Mouse (Mus musculus) heart, postnatal 0 days (tissue): ENCODE results near the gene Telo2. TPM values are rescaled to one million over a fixed set of nuclear protein-coding genes. Genes with fewer than 3 reads are reported as not detected.
A peak's percentile ranks its signal among the peaks of the same experiment; 100 is the strongest.
"Not testable (repeated sequence)": the region's sequence is repeated elsewhere in the genome, so short reads cannot be mapped to it uniquely, and the experiment has no call there.

Experiments used
- ATAC-seq: fragments of 200-750 bp; cut with Nextera tagmentation; 2 replicates; pipeline ENCODE4 v1.8.0; 2017; ENCODE audit warnings: low read depth, moderate number of reproducible peaks, moderate library complexity; ENCODE audit not compliant: insufficient read depth
- DNase-seq: peaks from one replicate; pipeline ENCODE4 v3.0.0-alpha.2; 2016; ENCODE audit warnings: low spot score
- H3K27ac ChIP-seq: fragments of 300-500 bp; sonication (generic); 2 replicates; pipeline ENCODE4 v1.5.1; 2014; ENCODE audit warnings: low read depth, mild to moderate bottlenecking
- H3K27me3 ChIP-seq: fragments of 300-500 bp; sonication (generic); 2 replicates; pipeline ENCODE4 v1.6.1; 2014; ENCODE audit warnings: low read length, mixed read lengths; ENCODE audit not compliant: control insufficient read depth, insufficient read depth
- H3K36me3 ChIP-seq: fragments of 300-500 bp; sonication (generic); replicated peaks from 2 replicates; pipeline ENCODE4 v1.6.1; 2014; ENCODE audit warnings: low read length, mixed read lengths; ENCODE audit not compliant: control insufficient read depth, insufficient read depth
- H3K4me1 ChIP-seq: fragments of 300-500 bp; sonication (generic); 2 replicates; pipeline ENCODE4 v1.6.1; 2014; ENCODE audit warnings: antibody characterized with exemption; ENCODE audit not compliant: control insufficient read depth, insufficient read depth
- H3K4me2 ChIP-seq: fragments of 300-500 bp; sonication (generic); 2 replicates; pipeline ENCODE4 v1.6.1; 2014; ENCODE audit warnings: low read depth, mild to moderate bottlenecking, low read length, moderate library complexity
- H3K4me3 ChIP-seq: fragments of 300-500 bp; sonication (generic); 2 replicates; pipeline ENCODE4 v1.5.1; 2014; ENCODE audit warnings: low read depth, low read length
- H3K9ac ChIP-seq: fragments of 300-500 bp; sonication (generic); replicated peaks from 2 replicates; pipeline ENCODE4 v1.6.1; 2014; ENCODE audit warnings: low read depth, low read length, mixed read lengths
- H3K9me3 ChIP-seq: fragments of 300-500 bp; sonication (generic); replicated peaks from 2 replicates; pipeline ENCODE4 v1.6.1; 2016; ENCODE audit warnings: low read length; ENCODE audit not compliant: control insufficient read depth
- CTCF ChIP-seq: IDR thresholded peaks from 2 replicates; pipeline ENCODE4 v1.5.1; 2016; ENCODE audit warnings: antibody characterized with exemption, control low read depth, low read depth
- EP300 ChIP-seq: IDR thresholded peaks from 2 replicates; pipeline ENCODE4 v1.6.1; 2016; ENCODE audit warnings: antibody characterized with exemption, low read depth
- WGBS: fragments of 180-500 bp; shearing (Covaris S2); extraction: QIAGEN DNeasy Blood & Tissue Kit; methylation state at CpG from one replicate; pipeline ENCODE4 v1.1.7; 2014; 5-methylcytosine and 5-hydroxymethylcytosine counted together
- polyA plus RNA-seq: library from polyadenylated mRNA; unstranded; fragments of >200 nt; fragmentation: Nextera tagmentation; extraction: Ambion mirVana; gene quantifications from 2 replicates; pipeline ENCODE4 v1.2.1, GENCODE M21; 2015
- total RNA-seq: library from RNA; depleted of rRNA; stranded (reverse); fragments of >200 nt; gene quantifications from 2 replicates; pipeline ENCODE4 v1.2.3, GENCODE M21; 2014; ENCODE audit warnings: low replicate concordance

Telo2 gene
- total and polyA plus RNA-seq, 2 experiments from 2014 or later = 15.3 to 27.9 TPM

GRCm38 (mm10) chr17:25138803-25139202 is 23.0 kb upstream of the Telo2 start:
- Histone ChIP-seq H3K27me3 (no peaks in the 10 kb centered on the region), H3K4me2 (no peak overlapping the region), H3K4me3 (no peak overlapping the region), H3K4me1 (peaks cover 6% of the 10 kb centered on the region), H3K36me3 (no peaks in the 10 kb centered on the region), H3K9ac (no peak overlapping the region), H3K9me3 (no peaks in the 10 kb centered on the region), H3K27ac (no peak overlapping the region)
- WGBS = 90% methylated on average over 1 of the region's 1 CpGs
- TF ChIP-seq EP300 = no peak
- no peak for TF ChIP-seq CTCF
- ATAC-seq = no peak
- DNase-seq = no peak

GRCm38 (mm10) chr17:25135622-25136021 is 19.9 kb upstream of the Telo2 start:
- TF ChIP-seq CTCF (no peak), EP300 (no peak)
- Histone ChIP-seq H3K27me3 (no peaks in the 10 kb centered on the region), H3K4me2 (no peak overlapping the region), H3K27ac (no peak overlapping the region), H3K4me3 (no peak overlapping the region), H3K9me3 (no peaks in the 10 kb centered on the region), H3K36me3 (no peaks in the 10 kb centered on the region), H3K9ac (no peak overlapping the region), H3K4me1 (peaks cover 6% of the 10 kb centered on the region)
- DNase-seq = no peak
- no peak for ATAC-seq
- 80% methylated on average over 6 of the region's 6 CpGs for WGBS

- H3K4me2 ChIP-seq = peak within 1 kb of the TSS; percentile 83
- H3K4me1 ChIP-seq = peaks cover 6% of the 10 kb centered on the region
- H3K27me3 ChIP-seq = no peaks in the 10 kb centered on the region
- peak; percentile 71; the same call in 1 of the 2 replicates for TF ChIP-seq EP300
- no peak for TF ChIP-seq CTCF
- H3K9me3 ChIP-seq = no peaks in the 10 kb centered on the region
- ATAC-seq (peak; percentile 97), DNase-seq (peak; percentile 94)
- H3K27ac ChIP-seq = no peak within 1 kb of the TSS; the same call in 1 of the 2 replicates
- H3K36me3 ChIP-seq = no peaks in the 10 kb centered on the region
- 2% methylated on average over 40 of the region's 40 CpGs for WGBS
- H3K4me3 ChIP-seq = peak within 1 kb of the TSS; percentile 89
- H3K9ac ChIP-seq = peak within 1 kb of the TSS; percentile 79
Measured at GRCm38 (mm10) chr17:25133275-25133698, 17.5 kb upstream of the Telo2 start, which contains the start of gene Clcn7. TSS of gene Clcn7 (plus strand) at chr17:25133391.

GRCm38 (mm10) chr17:25130060-25130459 is 14.3 kb upstream of the Telo2 start:
- WGBS = 77% methylated on average over 1 of the region's 1 CpGs
- H3K4me3 ChIP-seq = no peak overlapping the region
- DNase-seq (no peak), ATAC-seq (no peak)
- TF ChIP-seq EP300 (no peak), CTCF (no peak)
- no peaks in the 10 kb centered on the region for H3K36me3 ChIP-seq
- H3K9me3 ChIP-seq = no peaks in the 10 kb centered on the region
- H3K9ac ChIP-seq = no peak overlapping the region
- H3K27me3 ChIP-seq = no peaks in the 10 kb centered on the region
- H3K4me1 ChIP-seq = peaks cover 6% of the 10 kb centered on the region
- H3K27ac ChIP-seq = no peak overlapping the region
- no peak overlapping the region for H3K4me2 ChIP-seq

- DNase-seq (no peak), ATAC-seq (no peak)
- H3K9ac ChIP-seq = no peak overlapping the region
- TF ChIP-seq EP300 (no peak), CTCF (no peak)
- no peaks in the 10 kb centered on the region for H3K27me3 ChIP-seq
- H3K9me3 ChIP-seq = no peaks in the 10 kb centered on the region
- no peaks in the 10 kb centered on the region for H3K4me1 ChIP-seq
- no peak overlapping the region for H3K27ac ChIP-seq
- H3K36me3 ChIP-seq = no peaks in the 10 kb centered on the region
- WGBS = 41% methylated on average over 9 of the region's 9 CpGs
- H3K4me2 ChIP-seq = no peak overlapping the region
- H3K4me3 ChIP-seq = no peak overlapping the region
Measured at GRCm38 (mm10) chr17:25127681-25128080, 11.9 kb upstream of the Telo2 start.

GRCm38 (mm10) chr17:25127079-25127478 is 11.3 kb upstream of the Telo2 start:
- no peaks in the 10 kb centered on the region for H3K9me3 ChIP-seq
- no peak overlapping the region for H3K9ac ChIP-seq
- H3K4me1 ChIP-seq = no peaks in the 10 kb centered on the region
- peak; percentile 76; the same call in 1 of the 2 replicates for ATAC-seq
- no peaks in the 10 kb centered on the region for H3K27me3 ChIP-seq
- no peak overlapping the region for H3K4me3 ChIP-seq
- no peaks in the 10 kb centered on the region for H3K36me3 ChIP-seq
- WGBS = 11% methylated on average over 8 of the region's 8 CpGs
- peak overlapping the region; percentile 21; the same call in 1 of the 2 replicates for H3K4me2 ChIP-seq
- no peak overlapping the region for H3K27ac ChIP-seq
- peak; percentile 25 for DNase-seq
- TF ChIP-seq CTCF (no peak), EP300 (no peak)

GRCm38 (mm10) chr17:25125442-25126060 is 9.8 kb upstream of the Telo2 start:
- not testable (repeated sequence) for H3K36me3 ChIP-seq, DNase-seq, H3K4me3 ChIP-seq, H3K4me1 ChIP-seq, H3K9me3 ChIP-seq, H3K9ac ChIP-seq, H3K27me3 ChIP-seq, H3K27ac ChIP-seq, ATAC-seq, H3K4me2 ChIP-seq
- 57% methylated on average over 3 of the region's 3 CpGs for WGBS
